Mouse (Mus musculus) lung, adult 2 months (tissue): Measurements from ENCODE around the gene Trdmt1.

Source experiments
- CTCF ChIP-seq: fragments of 200-500 bp; IDR thresholded peaks from 2 replicates; pipeline ENCODE4 v1.5.1; 2011; ENCODE audit warnings: mild to moderate bottlenecking, low read length, control low read depth; ENCODE audit not compliant: insufficient read depth
- POLR2A ChIP-seq: fragments of 200-500 bp; IDR thresholded peaks from 2 replicates; pipeline ENCODE4 v1.6.1; 2011; ENCODE audit warnings: low read depth, mild to moderate bottlenecking, control low read depth, low read length, borderline replicate concordance; ENCODE audit errors: extremely low read depth

GRCm38 (mm10) chr2:13557145-13558030, 12.9 kb upstream of the Trdmt1 start:
- no peak for TF ChIP-seq CTCF
- TF ChIP-seq POLR2A = no peak
